Mouse (Mus musculus): ENCODE data around the gene Ranbp2.

The Ranbp2 gene

DNA sequence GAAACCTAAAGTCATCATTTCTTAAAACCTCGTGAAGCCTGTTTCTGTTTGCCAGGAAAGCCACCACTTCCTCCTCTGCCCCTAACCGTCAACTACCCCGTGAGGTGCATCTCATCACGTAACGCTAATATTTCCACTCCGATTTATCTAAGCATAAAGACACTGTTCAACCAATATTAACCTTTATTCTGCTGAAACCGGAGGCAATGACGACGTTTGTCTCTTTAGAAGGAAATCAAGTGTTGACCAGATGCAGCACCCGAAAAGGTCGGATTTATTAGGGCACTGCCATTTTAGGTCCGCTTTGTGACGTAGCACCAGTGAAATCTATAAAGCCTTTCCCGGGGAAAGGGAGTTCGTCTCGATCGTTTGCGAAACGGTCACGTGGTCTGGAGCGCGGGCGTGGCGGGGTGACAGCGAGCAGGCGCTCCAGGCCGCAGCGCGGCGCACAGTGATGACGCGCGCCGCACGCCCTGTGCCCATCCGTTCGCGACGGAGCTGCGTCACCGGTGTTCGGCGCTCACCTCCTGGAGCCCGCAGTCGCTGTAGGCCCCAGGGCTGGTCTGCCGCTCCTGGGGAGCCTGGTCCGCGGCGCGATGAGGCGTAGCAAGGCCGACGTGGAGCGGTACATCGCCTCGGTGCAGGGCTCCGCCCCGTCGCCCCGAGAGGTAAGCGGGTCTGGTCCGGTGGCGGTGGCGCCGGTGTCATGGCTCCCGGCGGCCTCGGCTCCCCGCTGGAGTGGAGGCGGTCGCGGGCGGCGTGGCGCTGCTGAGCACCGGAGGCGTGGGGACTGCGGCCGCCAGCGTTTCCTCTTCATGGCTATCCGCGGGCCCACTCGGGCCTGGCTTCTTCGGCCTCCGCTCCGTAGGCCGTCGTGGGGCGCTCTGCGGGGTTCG lies at the start of gene Ranbp2:
TSS of gene Ranbp2 (plus strand) at position 537 of the 896 bp plus-strand sequence.
- peak; percentile 97 for DNase-seq (ENCODE audit: low read depth, low spot score)

GRCm38 (mm10) chr10:58398941-58399340 lies 47.8 kb upstream of the Ranbp2 start:
- no peak for DNase-seq (ENCODE audit: low read depth, low spot score)

DNA sequence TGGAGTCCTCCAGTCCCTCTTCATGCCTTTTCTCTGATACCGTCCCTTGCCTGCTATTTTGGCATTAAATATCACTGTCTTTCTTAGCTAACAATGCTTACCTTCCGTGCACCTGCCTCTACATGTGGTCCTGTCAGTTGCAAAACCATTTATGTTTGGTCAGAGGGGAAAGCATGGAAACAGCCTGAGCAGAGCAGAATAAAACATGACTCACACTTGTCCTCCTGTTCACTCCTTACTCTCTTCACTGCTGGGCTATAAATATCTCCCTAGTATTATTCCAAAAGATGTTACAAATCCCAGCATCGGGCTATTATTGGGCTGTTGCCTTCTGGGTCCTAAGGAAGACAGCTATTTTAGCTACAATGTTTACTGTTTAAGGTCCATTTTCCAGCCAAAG lies 44.9 kb upstream of the Ranbp2 start:
- no peak for DNase-seq (ENCODE audit: low read depth, low spot score)

DNA sequence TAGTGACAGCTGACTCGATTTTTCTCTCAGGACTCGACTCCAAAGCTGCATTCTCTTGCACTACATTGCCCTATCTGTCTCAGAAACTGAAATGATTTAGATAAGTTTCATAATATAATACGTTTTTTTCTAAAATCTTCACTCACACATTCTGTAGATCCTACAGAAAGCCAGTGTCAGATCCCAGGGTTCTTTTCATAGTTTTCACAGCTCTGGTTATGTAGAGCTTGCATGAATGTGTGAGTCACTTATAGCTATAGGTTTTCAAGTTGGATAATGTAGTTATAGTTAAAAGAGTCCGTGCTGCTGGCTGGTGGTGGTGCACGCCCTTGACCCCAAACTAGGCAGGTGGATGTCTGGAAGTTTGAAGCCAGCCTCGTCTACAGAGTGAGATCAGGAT lies 42.1 kb upstream of the Ranbp2 start:
- DNase-seq (ENCODE audit: low read depth, low spot score), result no peak

DNA sequence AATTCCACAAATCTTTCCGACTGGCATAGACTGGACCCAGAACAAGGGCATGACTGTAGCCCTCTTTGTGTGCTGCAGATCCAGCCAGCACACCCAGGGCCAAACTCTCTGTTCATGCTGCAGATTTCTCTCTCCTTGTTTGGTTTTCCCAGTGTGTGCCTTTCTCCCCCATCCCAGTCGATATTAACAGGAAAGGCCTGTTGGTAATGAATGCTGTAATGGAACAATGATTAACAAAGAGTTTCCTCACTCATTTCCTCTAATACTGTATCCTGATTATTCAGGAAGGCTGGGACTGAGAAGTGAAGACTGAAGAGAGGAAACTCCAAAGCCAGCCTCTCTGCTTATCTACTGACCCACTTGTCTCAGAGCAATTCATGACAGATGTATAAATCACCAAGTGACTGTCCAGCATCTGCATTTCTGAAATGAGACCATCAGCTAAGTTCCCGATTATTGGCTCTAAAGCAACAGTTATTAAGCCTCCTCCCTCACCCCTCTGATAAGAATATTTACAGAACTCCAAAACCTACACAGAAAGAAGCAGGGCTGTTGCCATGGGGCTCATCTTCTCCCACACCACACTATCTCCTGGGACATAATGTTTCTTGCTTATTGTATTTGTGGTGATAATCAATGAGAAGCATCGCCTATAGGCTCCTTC lies 41.3 kb upstream of the Ranbp2 start:
- DNase-seq (ENCODE audit: low read depth, low spot score), result no peak

DNA sequence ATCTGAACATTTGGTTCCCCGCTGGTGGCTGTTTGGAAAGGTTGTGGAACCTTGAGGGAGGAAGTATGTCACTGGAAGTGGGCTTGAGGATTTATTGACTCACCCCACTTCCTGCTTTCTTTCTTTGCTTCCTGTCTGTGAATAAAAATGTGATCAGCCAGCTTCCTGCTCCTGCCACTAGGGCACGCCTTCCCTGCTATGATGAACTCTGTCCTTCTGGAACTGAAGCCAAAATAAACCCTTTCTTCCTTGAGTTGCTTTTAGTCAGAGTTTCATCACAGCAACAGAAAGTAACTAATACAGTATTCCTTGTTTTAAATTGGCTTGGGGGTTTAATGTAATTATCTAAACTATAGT lies 40.8 kb upstream of the Ranbp2 start:
- DNase-seq (ENCODE audit: low read depth, low spot score), result peak; percentile 11

DNA sequence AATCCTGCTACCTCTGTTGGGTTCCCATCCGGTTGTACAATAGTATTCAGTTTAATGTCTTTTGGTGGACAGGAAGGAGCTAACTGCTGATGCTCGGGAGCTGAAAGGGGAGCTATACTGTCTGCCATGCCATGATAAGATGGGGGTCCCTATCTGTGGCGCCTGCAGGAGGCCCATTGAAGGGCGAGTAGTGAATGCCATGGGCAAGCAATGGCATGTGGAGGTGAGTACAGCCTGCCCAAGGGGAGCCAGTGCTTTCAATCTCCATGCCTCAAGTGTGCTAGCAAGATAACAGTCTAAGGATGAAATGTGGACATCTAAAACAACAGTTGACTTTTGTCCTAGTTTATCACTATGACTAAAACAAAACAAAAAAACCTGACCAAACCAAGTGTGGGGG lies 34.4 kb upstream of the Ranbp2 start:
- no peak for DNase-seq (ENCODE audit: low read depth, low spot score)

DNA sequence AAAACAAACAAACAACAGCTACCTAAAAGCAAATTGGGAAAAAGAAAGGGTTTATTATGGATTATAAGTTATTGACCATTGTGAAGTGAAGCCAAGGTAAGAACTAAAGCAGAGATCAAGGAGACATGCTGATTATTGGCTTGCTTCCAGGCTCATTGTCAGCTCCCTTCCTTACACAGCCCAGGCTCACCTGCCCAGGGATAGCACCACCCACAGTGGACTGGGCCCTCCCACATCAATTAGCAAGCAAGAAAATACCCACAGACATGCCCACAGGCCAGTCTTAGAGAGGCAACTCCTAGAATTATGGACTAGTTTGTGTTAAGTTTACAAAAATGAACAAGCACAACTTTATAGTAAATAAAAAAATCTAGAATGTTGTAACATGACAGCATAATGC lies 33.9 kb upstream of the Ranbp2 start:
- no peak for DNase-seq (ENCODE audit: low read depth, low spot score)

- DNase-seq (ENCODE audit: low read depth, low spot score), result no peak
Measured at GRCm38 (mm10) chr10:58416702-58417101, 30.0 kb upstream of the Ranbp2 start.

DNA sequence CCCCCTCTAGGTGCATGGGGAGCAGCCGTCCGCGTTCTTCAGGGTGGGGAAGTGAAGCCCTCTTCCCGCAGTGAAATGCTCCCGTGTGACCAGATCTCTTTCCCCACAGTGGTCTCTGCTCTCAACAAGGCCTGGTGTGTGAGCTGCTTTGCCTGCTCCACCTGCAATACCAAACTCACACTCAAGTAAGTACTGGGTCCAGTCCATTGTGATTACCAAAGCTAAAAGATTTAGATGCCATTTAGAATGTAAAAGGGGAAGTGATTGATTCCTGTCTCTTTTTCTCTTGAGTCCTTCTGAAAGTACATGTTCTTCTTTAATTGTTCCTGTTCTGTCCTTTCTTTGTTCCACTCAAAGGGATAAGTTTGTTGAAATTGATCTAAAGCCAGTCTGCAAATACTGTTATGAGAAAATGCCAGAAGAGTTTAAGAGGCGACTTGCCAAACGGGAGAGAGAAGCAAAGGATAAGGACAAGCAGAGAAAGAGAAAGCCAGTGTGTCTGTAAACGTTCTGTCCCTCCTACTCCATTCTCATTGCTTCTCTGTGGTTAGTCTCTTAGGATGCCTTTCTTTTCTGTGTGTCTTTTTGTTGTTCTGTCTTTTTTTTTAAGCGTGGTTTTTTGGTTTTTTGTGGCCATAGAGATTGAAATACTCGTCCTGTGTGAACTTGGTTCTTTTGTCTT lies 28.3 kb upstream of the Ranbp2 start:
- DNase-seq (ENCODE audit: low read depth, low spot score), result no peak

DNA sequence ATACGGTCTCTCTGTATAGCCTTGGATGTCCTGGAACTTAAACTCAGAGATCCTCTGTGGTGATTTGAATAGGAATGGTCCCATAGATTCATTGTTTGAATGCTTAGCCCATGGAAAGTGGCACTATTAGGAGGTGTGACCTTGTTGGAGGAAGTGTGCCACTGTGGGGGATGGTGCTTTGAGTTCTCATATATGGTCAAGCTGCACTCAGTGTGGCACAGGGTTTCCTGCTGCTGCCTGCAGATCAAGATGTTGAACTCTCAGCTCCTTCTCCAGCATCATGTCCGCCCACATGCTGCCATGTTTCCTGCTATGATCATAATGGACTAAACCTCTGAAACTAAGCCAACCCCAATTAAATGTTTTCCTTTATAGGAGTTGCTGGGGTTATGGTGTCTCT lies 18.8 kb upstream of the Ranbp2 start:
- no peak for DNase-seq (ENCODE audit: low read depth, low spot score)

DNA sequence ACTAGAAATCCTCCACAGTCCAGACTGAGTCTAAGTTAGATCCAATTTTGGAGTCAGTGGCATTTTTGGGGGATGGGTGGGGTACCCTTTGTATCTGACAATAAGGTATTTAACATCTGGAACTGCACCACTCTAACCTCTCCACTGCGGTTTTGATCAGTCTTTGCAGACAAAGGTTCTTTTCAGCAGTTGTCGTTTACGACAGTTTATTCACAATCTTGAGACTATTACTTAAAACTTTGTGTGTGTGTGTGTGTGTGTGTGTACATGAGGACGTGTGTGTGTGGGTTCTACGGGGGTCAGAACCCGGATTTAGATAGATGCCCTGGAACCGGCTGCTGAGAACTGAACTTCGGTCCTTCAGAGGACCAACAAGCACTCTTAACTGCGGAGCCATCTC lies 870 bp upstream of the Ranbp2 start:
- DNase-seq (ENCODE audit: low read depth, low spot score), result peak; percentile 51

GRCm38 (mm10) chr10:58447280-58447781 lies 611 bp downstream of the Ranbp2 start:
- peak; percentile 65 for DNase-seq (ENCODE audit: low read depth, low spot score)

DNA sequence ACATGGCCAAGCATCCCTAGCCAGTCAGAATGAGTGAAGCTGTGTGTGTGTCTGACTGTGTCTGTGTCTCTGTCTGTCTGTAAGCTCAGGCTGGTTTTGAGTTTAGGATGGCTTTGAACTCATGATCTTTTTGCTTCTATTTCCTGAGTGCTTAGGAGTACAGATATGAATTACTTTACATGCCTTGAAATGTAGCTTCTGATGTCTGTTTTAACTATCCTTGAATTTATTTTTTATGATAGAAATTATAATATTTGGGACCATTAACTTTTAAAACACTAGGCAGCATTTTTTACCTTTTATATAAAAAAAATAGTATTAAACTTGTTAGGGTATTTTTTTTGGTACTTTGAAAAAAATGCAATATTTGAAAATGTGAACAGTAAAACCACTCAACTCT lies 4.9 kb downstream of the Ranbp2 start:
- no peak for DNase-seq (ENCODE audit: low read depth, low spot score)

DNA sequence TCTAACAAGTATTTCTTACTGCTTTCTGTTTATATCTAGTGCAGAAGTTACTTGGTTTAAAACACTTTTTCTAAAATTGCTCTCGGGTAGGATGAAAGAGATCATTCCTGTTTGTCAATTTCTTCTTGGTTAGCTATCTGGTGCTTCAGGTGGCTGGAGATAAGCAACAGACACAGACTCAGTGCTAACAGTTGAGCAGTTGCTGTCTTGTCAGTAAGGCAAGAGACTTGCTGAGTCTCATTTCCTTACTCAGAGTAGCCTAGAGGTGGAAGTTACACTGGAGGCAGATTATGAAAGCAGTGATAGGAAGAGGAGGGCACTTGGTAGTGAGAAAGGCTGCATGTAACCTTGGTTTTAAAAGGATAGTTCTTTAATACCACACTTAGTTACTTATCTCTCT lies 5.5 kb downstream of the Ranbp2 start:
- no peak for DNase-seq (ENCODE audit: low read depth, low spot score)

- DNase-seq (ENCODE audit: low read depth, low spot score), result peak; percentile 8
Measured at GRCm38 (mm10) chr10:58459896-58460295, 13.2 kb downstream of the Ranbp2 start.

- DNase-seq (ENCODE audit: low read depth, low spot score), result no peak
Measured at GRCm38 (mm10) chr10:58477086-58477755, 30.5 kb downstream of the Ranbp2 start.

- DNase-seq (ENCODE audit: low read depth, low spot score), result no peak
Measured at GRCm38 (mm10) chr10:58478071-58478578, 31.4 kb downstream of the Ranbp2 start.

DNA sequence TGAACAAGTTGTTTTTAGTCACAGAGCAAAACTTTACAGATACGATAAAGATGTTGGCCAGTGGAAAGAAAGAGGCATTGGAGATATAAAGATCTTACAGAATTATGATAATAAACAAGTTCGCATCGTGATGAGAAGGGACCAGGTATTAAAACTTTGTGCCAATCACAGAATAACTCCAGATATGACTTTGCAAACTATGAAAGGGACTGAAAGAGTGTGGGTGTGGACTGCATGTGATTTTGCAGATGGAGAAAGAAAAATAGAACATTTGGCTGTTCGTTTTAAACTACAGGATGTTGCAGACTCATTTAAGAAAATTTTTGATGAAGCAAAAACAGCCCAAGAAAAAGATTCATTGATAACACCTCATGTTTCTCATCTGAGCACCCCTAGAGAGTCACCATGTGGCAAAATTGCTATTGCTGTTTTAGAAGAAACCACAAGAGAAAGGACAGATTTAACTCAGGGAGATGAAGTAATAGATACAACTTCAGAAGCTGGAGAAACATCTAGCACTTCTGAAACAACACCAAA lies 33.3 kb downstream of the Ranbp2 start:
- no peak for DNase-seq (ENCODE audit: low read depth, low spot score)

- DNase-seq (ENCODE audit: low read depth, low spot score), result no peak
Measured at GRCm38 (mm10) chr10:58491031-58491430, 44.3 kb downstream of the Ranbp2 start.

DNA sequence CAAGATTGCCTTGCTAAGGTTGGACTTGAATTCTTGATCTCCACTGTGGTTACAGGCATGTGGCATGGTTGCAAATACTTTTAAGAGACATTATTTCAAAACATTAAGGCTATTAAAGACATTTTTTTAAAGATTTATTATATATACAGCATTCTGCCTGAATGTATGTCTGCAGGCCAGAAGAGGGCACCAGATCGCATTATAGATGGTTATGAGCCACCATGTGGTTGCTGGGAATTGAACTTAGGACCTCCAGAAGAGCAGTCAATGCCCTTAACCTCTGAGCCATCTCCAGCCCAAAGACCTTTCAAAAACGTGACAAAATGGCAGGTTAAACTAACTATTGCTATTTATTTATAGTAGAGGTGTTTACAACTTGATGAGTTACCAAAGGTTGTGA lies 48.9 kb downstream of the Ranbp2 start:
- DNase-seq (ENCODE audit: low read depth, low spot score), result peak; percentile 32
